Mouse (Mus musculus) limb, embryonic 10.5 days (tissue): ENCODE results near the gene Klhdc8a. TPM values are rescaled to one million over a fixed set of nuclear protein-coding genes. Genes with fewer than 3 reads are reported as not detected.

Experiments used
- polyA plus RNA-seq: library from polyadenylated mRNA; unstranded; fragments of >200 nt; fragmentation: Nextera tagmentation; extraction: Ambion mirVana; gene quantifications from 2 replicates; pipeline ENCODE4 v1.2.1, GENCODE M21; 2016

The Klhdc8a gene
- polyA plus RNA-seq, 1 experiment from 2014 or later: not detected

Other genes starting within 250 kb of the Klhdc8a start
- 9.5 and 13.4 TPM in 2 replicates for gene Mfsd4a, start 230.6 kb upstream of the Klhdc8a start, polyA plus RNA-seq
- gene Cdk18, start 158.9 kb upstream of the Klhdc8a start, polyA plus RNA-seq: 3.7 TPM in 2 replicates
- 1.3 and 1.7 TPM in 2 replicates for gene Lemd1, start 107.2 kb upstream of the Klhdc8a start, polyA plus RNA-seq
- 0.64 and 0.65 TPM in 2 replicates for gene AC124108.1, start 107.2 kb upstream of the Klhdc8a start, polyA plus RNA-seq
- not detected in 2 replicates for gene Gm10188, start 68.9 kb upstream of the Klhdc8a start, polyA plus RNA-seq
- 0.84 and 0.92 TPM in 2 replicates for gene Nuak2, start 17.5 kb downstream of the Klhdc8a start, polyA plus RNA-seq
- 7.6 and 8.0 TPM in 2 replicates for gene Tmcc2, start 92.7 kb downstream of the Klhdc8a start, polyA plus RNA-seq
- 13.3 and 15.9 TPM in 2 replicates for gene Dstyk, start 118.9 kb downstream of the Klhdc8a start, polyA plus RNA-seq
- gene Rbbp5, start 178.7 kb downstream of the Klhdc8a start, polyA plus RNA-seq: 59.4 and 66.8 TPM in 2 replicates
- 1.5 and 1.7 TPM in 2 replicates for gene Tmem81, start 207.6 kb downstream of the Klhdc8a start, polyA plus RNA-seq
- gene Cntn2, start 244.6 kb downstream of the Klhdc8a start, polyA plus RNA-seq: 0.94 and 1.3 TPM in 2 replicates